In the genomic region with DNA sequence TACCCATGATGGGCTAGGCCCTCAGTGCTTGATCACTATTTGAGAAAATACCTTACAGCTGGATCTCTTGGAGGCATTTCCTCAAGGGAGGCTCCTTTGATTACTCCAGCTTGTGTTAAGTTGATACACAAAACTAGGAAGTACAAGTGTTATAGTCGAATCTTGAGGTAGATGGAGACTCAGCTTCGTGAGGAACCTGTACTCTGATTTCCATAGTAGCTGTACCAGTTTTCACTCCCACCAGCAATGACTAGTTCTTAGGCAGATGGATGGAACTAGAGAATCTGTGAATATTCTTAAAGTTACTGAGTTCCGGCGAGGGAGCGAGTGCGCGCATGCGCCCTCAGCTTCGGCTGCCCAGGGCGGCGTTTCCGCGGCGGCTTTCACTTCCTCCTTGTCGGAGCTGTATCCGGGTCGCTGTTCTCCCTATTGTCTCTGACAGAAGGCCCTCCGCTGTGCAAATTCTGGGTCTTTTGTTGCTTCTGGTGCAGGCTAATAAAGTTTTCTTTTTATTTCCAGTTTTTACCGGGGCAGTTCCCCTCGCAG, we compare ENCODE assay signal across 7 mouse cellular contexts. TPM values are rescaled to one million over a fixed set of nuclear protein-coding genes. Genes with fewer than 3 reads are reported as not detected.
A peak's percentile ranks its signal among the peaks of the same experiment; 100 is the strongest.
DNase-seq lines count a peak whose midpoint lies in the region; ATAC-seq and TF ChIP-seq lines count a peak whose summit lies in the region.

No protein-coding gene starts in this region.

- peaks cover 9% of the 10 kb centered on the region; the same call in 1 of the 2 replicates for H3K4me1 ChIP-seq in limb, embryonic 10.5 days
- peaks cover 28% of the 10 kb centered on the region for H3K4me1 ChIP-seq in midbrain, embryonic 13.5 days (replicated peaks)
- H3K4me1 ChIP-seq in spleen, adult 2 months (ENCODE audit: control insufficient read depth, insufficient read depth, insufficient read length) = peaks cover 7% of the 10 kb centered on the region; the same call in 1 of the 2 replicates

- no peaks in the 10 kb centered on the region for H3K9me3 ChIP-seq in limb, embryonic 10.5 days (replicated peaks)
- H3K9me3 ChIP-seq in midbrain, embryonic 13.5 days = 0 out of 2 replicates have a peak, but pooled peaks cover 3% of the 10 kb centered on the region

- under 1% methylated on average over 20 of the region's 20 CpGs for WGBS in limb, embryonic 10.5 days
- WGBS in midbrain, embryonic 13.5 days = under 1% methylated on average over 20 of the region's 20 CpGs
- under 1% methylated on average over 20 of the region's 20 CpGs for WGBS in spleen, adult 2 months

- peaks cover 30% of the 10 kb centered on the region for H3K36me3 ChIP-seq in limb, embryonic 10.5 days
- H3K36me3 ChIP-seq in midbrain, embryonic 13.5 days = peaks cover 10% of the 10 kb centered on the region
- H3K36me3 ChIP-seq in spleen, adult 2 months (ENCODE audit: control insufficient read depth, insufficient read depth, low read length) = no peaks in the 10 kb centered on the region

- peak overlapping the region; percentile 95 for H3K9ac ChIP-seq in midbrain, embryonic 13.5 days (replicated peaks)

- DNase-seq in adrenal gland, postnatal 10 days = peak; percentile 93
- peak; percentile 84 for DNase-seq in embryo, embryonic 9.5 days (ENCODE audit: extremely low spot score)
- peak; percentile 86 for DNase-seq in kidney, adult 11 months
- DNase-seq in limb, embryonic 10.5 days (ENCODE audit: low spot score) = peak; percentile 90
- DNase-seq in spleen, adult 2 months (ENCODE audit: low read depth in 1 of 2, low spot score in 2 of 2) = peak; percentile 78 to 86

- peak overlapping the region; percentile 89 for H3K4me3 ChIP-seq in limb, embryonic 10.5 days
- peak overlapping the region; percentile 77 for H3K4me3 ChIP-seq in midbrain, embryonic 13.5 days (replicated peaks)
- H3K4me3 ChIP-seq in spleen, adult 2 months (ENCODE audit: extremely low read depth, insufficient read depth, insufficient read length) = peak overlapping the region; percentile 80

- ATAC-seq in granulocyte monocyte progenitor cell, adult 5-6 weeks (replicated peaks; ENCODE audit: poor library complexity, severe bottlenecking) = peak; percentile 89
- peak; percentile 97 for ATAC-seq in midbrain, embryonic 13.5 days

- no peaks in the 10 kb centered on the region for H3K27me3 ChIP-seq in limb, embryonic 10.5 days (ENCODE audit: low read depth, poor library complexity, severe bottlenecking)
- no peaks in the 10 kb centered on the region for H3K27me3 ChIP-seq in midbrain, embryonic 13.5 days
- no peaks in the 10 kb centered on the region for H3K27me3 ChIP-seq in spleen, adult 2 months (ENCODE audit: control insufficient read depth, insufficient read depth, low read length)

- peak; percentile 56; the same call in 1 of the 2 replicates for TF ChIP-seq POLR2A in spleen, adult 2 months (IDR thresholded peaks at IDR 0.05; ENCODE audit: low read depth, low read length)

- peak overlapping the region; percentile 67 for H3K4me2 ChIP-seq in midbrain, embryonic 13.5 days (replicated peaks)

- no peak for TF ChIP-seq CTCF in spleen, adult 2 months (IDR thresholded peaks at IDR 0.05; ENCODE audit: extremely low read depth, insufficient read depth, insufficient read length, insufficient replicate concordance)

- peak overlapping the region; percentile 99 for H3K27ac ChIP-seq in limb, embryonic 10.5 days
- H3K27ac ChIP-seq in midbrain, embryonic 13.5 days = peak overlapping the region; percentile 99
- H3K27ac ChIP-seq in spleen, adult 2 months (ENCODE audit: insufficient read depth, low read length) = peak overlapping the region; percentile 79

RNA-seq across cellular contexts. Expression of a gene that starts 18.0 kb away (rescaled TPM):
- 10 to 100 TPM; 42.3 to 60.8 TPM for total RNA-seq in adrenal gland, postnatal 10 days (2021)
- total RNA-seq in granulocyte monocyte progenitor cell, adult 5-6 weeks (2014; fragmentation: Nextera tagmentation) = 96.5 and 98.9 TPM in 2 replicates
- 95.9 and 101 TPM in 2 replicates for total RNA-seq in granulocyte monocyte progenitor cell, adult 5-6 weeks (2017)
- 58.6 and 73.2 TPM in 2 replicates for polyA plus RNA-seq in limb, embryonic 10.5 days (2016; fragmentation: Nextera tagmentation; extraction: Ambion mirVana)
- polyA plus RNA-seq in midbrain, embryonic 13.5 days (2015; fragmentation: Nextera tagmentation; extraction: Ambion mirVana) = 103 and 116 TPM in 2 replicates
- 3.3 and 3.5 TPM in 2 replicates for polyA plus RNA-seq in spleen, adult 2 months (2012; rRNA removed)

RNA-seq across cellular contexts. Expression of a gene that starts 18.3 kb away (rescaled TPM):
- total RNA-seq in adrenal gland, postnatal 10 days (2021) = 1,000 to 10,000 TPM; 1,742 to 1,777 TPM
- 572 and 845 TPM in 2 replicates for total RNA-seq in granulocyte monocyte progenitor cell, adult 5-6 weeks (2014; fragmentation: Nextera tagmentation)
- total RNA-seq in granulocyte monocyte progenitor cell, adult 5-6 weeks (2017) = 443 and 454 TPM in 2 replicates
- polyA plus RNA-seq in limb, embryonic 10.5 days (2016; fragmentation: Nextera tagmentation; extraction: Ambion mirVana) = 856 and 862 TPM in 2 replicates
- polyA plus RNA-seq in midbrain, embryonic 13.5 days (2015; fragmentation: Nextera tagmentation; extraction: Ambion mirVana) = 924 and 929 TPM in 2 replicates
- 131 and 132 TPM in 2 replicates for polyA plus RNA-seq in spleen, adult 2 months (2012; rRNA removed)

Comparison
In these comparisons a context has a peak if more than half of its experiments do, and no peak if none do; other contexts are left out.
1. Peak in every context shown above with its lines: DNase-seq, ATAC-seq, H3K4me3 ChIP-seq and H3K27ac ChIP-seq.
2. RNA of a gene that starts 18.0 kb away (polyA plus RNA-seq): 103 to 116 TPM in midbrain, embryonic 13.5 days and 58.6 to 73.2 TPM in limb, embryonic 10.5 days; 3.3 to 3.5 TPM in spleen, adult 2 months; every median in the first group is over 10 times any median in the second.